Mouse (Mus musculus) NIH3T3 (cell line): Measurements from ENCODE around the gene Klf7.
"Not testable (repeated sequence)": the region's sequence is repeated elsewhere in the genome, so short reads cannot be mapped to it uniquely, and the experiment has no call there.

Experiments
- DNase-seq: peaks from one replicate; pipeline ENCODE4 v3.0.0-alpha.2; 2012; ENCODE audit warnings: low read depth

Gene Klf7

DNA sequence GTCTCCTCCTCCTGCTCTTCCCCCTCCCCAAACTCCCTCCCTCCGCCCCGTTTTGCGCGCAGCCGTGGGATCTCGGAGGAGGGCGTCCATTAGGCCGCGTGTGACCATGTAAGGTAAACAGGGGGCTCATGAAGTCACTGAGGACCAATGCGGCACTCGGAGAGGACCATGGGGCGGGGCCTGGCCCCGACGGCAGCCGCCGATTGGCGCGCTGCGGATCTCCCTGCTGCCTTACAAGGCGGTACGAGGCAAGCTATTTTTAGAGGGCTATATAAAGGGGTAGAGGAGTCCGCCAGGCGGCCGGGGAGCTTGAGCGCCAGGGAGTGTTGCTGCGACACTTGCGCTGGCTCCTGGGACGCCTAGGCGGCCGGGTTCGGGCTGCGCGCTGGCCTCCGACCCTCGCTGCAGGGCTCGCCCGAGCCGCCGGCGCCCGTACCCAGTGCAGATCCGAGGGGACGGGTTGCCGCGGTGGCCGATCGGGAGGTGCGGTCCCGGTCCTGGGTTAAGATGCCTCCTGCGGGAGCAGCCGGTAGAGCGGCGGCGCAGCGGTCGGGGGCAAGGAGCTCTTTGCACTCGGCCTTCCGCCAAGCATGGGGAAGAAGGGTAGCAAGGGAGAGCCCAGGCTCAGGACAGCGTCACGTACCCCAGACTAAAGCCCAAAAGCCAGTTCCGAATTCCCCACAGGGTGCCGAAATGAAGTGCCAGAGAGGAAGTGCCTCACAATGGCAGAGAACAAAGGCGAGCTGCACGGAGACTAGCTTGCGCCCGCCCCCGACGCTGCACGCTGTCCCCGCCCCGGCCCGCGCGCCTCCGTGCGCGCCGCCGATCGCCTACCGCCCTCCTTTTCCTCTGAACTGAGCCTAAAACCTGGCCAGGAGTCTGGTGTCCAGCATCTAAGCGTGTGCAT, at the start of gene Klf7:
Klf7 (minus strand) TSS at position 724 of the 907 bp plus-strand sequence.
- peak; percentile 99 for DNase-seq

DNA sequence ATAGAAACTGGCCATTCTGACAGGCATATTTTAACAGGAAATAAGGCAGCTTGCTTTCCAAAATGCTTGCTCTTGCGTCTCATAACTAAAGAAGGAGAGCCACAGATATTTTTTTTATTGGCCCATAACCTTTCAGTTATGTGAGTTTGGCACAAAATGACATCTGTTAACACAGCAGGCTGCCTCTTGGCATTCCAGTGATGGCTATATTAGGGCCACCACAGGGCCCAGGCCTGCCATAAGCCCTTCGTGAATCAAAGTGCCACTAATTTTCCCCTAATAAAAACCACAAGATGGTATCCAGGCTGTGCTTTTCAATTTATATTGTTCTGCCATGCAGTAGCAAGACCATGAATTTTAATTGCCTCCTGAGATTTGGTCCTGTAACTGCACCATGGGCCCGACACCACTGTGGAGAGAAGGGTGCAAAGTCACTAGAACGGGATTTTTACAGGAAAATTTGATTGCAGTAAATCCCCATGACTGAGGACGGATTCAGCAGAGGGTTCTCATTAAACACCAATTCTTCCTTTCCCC, 42.5 kb upstream of the Klf7 start:
- no peak for DNase-seq

DNA sequence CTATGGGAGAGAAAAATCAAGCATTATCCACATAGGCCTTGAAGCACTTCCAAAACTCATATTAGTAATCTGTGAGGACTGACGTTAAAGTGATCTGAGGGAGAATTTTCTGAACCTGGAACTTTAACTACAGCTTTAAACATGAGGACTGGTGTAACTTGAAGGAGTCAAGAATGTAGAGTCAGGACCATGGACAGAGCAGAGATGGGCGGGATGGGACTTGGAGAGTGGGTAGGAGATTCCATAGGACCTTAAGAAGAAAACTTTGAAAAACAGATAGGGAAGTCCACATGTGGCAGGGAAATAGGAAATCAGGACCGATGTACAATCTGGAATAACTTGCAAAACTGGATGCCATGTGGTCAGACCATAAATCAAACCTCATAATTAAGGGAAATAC, 36.7 kb upstream of the Klf7 start:
- DNase-seq, result peak; percentile 85

DNA sequence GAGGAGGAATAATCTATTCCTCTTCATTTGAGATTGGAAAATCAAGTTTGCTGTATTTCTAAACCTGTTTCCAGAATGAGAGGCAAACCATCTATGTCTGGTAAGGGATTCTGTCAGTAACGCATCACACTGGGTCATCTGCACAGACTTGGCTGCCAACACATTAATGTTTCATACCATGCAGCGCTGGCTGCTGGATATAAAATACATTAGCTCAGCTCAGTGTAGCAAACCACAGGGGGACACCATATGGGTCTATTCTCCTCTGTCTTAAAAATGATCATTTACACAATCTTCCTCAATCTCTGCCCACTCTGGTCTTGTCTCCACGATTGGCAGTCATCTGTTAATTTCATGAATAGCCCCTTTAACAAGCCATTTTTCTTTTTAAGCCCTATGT, 27.1 kb upstream of the Klf7 start:
- no peak for DNase-seq

DNA sequence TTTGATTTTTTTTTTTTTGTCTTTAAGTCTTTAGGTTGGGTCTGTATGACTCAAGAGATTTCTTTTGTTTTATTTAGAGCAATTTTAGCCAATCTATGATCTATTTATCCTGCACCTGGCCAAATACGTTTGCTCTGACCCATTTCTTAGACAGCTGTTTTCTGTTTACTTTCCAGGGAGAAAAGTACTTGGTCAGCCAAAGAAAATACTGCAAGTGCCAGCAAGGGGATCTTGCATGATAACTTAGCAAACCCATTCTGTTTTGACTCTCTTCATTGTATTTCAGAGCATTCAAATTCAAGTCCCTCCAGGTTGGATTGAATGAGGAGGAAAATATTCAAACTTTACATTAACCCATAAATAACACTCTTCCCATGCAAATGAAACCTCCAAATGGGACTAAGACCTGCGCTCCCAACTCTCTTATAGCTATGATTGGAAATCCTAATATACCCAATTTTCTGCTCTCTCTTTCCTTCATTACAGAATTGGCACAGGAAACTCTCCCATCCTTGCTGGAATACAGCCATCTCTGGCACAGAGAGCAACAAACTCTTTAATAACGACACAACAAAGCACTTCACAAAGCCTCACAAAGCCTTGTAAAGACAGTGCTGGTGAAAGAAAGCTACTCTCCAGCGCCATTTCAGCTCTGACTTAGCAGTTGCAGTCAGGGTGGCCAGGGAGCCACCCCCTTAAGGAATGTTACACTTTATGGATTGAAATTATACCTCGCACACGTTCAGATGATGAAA, 20.8 kb upstream of the Klf7 start:
- DNase-seq, result peak; percentile 67

DNA sequence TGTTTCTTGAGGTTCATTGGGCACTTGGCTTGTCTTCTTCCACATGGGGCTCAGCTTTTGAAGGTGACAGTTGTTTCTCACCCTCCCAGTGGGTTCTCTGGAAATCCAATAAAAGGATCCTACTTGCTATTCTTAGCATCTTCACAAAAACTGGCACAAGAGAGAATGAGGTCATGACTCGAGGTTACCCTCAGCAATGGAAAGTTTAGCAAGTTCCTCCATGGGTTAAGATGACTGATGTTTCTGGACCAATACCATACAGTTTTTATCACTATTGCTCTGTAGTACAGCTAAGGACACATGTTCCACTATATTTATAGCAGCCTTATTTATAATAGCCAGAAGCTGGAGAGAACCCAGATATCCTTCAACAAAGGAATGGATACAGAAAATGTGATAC, 12.4 kb upstream of the Klf7 start:
- peak; percentile 32 for DNase-seq

DNA sequence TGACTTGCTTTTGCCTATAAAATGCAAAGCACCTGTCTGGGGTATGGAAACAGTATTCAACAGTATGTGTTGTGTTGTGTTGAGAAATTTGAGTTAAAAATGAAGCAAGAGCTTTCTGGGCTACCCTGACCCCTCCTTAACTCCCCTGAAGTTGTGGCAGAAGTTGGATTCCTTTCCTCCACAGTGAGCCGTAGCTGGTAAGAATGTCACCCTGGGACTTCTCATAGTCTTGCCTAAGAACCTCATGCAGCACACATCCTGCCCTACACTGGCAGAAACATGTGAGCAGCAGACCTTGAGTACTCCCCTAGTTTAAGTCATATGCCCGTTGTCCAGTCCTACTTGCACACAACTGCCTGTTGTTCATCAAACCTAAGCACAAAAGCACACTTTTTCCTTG, 4.7 kb upstream of the Klf7 start:
- peak; percentile 24 for DNase-seq

DNA sequence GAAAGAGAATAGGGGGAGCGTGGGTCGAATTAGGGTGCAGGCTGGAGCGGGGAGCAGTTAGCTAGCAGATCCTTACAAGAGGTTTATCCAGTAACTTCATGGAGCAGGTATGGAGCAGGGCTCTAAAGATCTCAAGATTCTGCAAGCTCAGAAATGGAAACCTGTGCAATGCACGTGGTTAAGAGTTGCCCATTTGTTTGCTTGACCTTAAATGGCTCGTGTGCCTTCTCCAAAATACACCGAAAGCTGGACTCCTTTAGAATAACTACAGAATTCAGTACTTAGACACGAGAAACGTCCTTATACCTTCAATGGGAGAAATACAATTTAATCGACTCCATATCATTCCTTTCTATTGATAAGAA, 366 bp upstream of the Klf7 start:
- no peak for DNase-seq

DNA sequence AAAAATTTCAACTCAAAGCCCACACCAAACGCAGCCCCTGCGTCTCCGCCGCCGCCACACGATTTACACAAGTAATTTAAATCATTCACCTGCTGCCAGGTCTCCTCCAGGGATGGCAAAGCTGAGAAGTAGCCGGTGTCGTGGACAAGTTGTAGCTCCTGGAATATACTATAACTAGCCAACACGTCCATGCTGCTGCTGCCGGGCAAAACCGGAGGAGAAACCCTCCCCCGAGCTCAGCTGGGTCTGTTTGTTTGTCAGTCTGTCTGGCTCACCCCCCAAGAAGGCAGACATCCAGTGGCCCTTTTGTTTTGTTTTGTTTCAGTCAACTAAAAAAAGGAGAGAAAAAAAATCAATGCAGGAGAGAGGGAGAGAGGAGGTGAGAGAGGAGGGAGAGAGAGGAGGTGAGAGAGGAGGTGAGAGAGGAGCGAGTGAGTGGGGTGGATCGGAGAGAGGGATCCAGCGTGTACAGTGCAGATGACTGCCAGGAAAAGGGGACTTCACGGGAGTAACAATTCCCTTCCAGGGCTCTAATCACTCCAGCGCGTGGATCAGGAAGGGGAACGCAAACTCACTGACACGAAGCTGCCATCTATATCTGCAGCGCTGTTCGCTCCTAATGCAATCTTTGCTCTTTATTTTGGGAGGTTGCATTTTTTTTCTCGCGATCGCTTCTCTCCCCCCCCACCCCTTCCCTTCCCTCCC, 1.1 kb downstream of the Klf7 start:
- peak; percentile 69 for DNase-seq

DNA sequence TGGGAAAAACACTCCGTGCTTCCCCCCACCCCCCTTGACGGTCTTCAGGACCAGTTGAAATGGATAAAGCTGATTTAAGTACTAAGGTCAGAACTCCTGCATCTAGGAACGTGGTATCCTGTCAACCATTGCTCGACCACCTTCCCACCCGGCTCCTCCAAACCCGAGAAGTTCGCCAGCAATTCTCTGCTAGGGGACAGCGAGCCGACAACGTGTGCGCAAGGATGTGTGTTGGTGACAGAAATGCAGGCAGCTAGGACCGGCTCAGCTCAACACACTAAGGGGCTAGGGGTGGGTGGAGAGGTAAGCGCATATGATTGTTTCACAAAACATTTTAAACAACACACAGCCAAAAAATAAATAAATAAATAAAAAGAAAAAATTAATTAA, 1.7 kb downstream of the Klf7 start:
- peak; percentile 51 for DNase-seq

DNA sequence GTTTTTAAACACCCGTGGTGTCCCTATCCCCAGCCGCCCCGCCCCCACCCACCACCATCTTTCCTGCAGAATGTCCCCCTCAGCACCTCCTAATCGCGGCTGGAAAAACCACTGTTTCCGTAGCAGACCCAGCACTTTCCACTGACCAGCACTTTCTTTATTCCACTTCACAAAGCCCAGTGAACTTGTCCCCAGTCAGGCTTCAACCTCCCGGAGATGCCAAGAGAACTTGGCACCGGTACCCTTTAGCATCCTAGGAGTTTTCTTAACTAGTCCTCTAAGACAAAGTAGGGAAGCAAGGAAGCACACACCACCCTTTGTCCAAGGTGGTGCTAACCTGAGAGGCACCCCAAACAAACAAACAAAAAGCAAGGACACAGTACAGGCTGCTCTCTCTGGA, 2.2 kb downstream of the Klf7 start:
- peak; percentile 62 for DNase-seq

DNA sequence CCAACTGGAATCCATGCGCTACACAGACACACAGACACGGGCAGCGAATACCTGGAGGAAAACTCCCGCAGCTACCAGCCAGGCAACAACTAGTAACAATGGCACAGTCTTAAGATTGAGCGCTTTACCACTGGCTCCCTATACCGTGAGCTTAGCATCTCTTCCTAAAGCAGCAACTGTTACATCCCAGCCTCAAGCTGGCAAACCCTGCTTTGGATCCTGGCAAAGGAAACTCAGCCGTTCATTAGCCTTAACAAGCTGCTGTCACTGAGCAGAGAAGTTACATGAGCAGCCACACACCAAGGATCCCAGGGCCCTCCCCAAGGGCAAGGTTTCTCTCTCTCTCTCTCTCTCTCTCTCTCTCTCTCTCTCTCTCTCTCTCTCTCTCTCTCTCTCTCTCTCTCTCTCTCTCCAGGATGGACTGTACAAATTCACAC, 2.7 kb downstream of the Klf7 start:
- DNase-seq, result peak; percentile 68

DNA sequence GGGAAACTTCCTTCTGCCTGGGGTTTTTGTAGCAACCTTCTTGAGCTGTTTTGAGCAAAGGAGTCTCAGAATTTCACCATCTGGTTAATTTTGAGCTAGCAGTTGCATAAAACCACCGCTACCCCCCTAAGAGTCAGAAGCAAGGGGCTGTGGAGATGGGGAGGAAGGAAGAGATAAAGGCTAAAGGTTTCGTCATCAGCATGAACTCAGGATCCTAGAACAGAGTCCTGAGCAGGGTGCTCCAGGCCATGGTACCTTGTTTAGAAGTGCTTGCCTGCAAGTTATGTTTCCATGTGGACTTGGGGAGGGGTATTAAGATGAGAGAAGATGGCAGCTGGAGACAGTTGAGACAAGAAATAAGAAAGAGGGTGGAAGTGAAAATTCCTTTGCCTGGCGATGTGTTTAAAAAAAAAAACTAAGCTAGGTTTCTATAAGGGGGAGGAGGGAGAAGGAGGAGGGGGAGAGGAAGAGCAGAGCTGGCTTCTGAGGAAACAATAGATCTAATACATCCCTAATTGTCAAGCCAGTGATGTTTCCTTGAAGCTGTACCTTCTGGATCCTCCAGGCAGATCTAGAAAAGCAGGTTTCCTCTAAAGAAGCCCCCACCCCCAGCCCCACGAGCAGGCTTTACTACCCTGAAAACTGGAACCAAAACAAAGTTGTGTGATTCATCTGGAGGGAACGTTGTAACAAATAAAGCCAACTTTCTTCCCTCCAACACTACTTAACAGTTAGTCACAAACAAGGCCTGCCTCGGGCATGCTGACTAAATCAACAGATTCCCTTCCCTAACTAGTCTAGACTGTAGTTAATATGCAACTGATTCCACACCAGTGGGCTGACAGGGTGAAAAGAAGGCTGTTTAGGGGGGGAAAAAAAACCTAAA, 3.6 kb downstream of the Klf7 start:
- DNase-seq, result peak; percentile 88

DNA sequence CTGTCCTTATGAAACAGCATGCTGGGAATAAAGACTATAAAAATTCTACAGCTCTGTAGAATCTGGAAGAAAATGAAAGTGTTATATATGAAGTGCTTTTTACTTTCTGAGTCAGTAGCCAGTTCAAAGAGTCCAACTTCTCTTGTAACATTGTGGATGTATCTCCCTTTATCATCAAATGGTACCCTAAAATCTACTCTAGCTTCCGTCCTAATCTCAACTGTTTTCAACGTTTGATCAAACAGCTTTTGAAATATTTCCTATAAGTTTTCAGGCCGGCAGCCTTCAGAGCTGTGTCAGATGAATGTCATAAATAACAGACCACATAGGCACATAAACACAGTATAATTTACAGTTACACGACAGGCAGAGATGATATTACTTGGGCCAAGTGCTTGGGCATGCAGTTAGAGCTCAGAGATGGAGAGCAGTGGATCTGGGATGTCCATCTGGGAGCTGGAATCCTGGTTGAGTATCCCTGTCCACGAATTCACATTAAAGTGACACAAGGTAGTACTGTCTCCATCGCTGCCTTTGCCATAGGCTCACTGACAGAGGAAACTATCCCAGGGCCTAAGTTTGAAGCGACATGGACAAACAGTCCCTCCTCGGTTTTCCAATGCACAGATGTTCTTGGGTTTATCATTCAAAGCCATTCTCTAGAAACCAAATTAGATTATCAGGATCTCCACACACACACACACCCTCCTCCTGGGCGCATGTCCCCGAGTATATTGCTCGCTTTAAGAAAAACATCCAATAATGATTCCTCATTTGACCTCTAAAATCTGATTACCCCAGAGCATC, 4.4 kb downstream of the Klf7 start:
- no peak for DNase-seq

DNA sequence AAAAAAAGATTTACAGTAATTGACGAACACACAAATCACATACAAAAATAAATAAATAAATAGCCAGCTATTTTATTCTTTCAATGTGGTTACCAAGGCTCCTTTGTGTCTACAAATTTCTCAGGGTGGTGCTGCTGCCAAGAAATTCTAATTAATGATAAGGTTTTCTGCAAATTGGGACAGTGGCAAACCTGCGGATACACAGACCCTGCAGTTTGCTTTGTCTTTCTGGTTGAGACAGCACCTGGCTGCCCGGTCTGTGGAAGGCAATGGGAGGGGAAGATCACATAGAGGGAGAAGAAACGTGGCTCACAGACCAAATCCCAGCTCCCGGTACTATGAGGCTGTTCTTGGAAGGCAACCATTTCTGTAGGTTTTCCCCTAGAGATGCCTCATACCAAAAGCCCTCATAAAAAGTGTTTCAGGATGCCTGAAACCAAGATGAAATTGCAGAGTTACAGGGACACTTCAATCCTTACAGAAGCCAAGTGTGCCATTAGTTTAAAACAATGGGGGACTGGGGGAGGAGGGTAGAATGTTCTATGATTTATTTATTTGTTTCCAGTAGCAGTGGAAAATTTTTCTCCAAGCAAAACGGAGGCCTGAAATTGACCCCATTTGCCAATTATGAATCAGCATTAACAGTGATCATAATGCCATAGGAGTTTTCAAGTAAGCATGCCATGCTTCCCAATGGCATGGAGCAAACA, 5.2 kb downstream of the Klf7 start:
- DNase-seq, result no peak

DNA sequence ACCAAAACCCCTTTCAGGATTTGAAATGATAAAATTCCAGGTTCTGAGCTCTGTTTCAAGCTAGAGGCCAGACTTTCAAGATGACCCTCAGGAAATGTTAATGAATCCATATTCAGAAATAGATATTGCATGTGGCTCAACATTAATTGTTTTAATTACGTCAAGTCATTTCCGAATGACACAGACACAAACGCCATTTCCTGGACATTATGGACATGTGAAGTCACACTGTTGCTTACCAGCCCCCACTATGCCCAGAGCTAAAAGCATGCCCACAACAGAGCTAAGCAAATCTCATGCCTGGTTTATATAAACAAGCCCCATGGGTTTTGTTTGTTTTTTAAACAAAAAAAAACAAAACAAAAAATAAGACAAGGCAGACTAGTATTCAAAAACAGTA, 7.5 kb downstream of the Klf7 start:
- DNase-seq, result no peak

DNA sequence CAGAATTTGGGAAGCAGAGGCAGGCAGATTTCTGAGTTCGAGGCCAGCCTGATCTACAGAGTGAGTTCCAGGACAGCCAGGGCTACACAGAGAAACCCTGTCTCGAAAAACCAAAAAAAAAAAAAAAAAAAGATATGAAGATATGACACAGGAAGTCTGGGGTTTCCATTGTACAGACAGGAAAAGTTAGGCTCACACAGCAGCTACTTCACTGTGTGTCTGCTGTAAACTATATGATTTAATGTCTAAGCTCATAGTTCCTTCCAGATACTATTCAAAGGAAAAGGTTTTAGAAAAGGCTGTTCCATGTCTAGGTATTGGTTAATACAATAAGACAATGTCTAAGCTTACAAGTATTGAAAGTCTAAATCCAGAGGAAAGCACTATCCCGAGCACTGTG, 13.4 kb downstream of the Klf7 start:
- not testable (repeated sequence) for DNase-seq

DNA sequence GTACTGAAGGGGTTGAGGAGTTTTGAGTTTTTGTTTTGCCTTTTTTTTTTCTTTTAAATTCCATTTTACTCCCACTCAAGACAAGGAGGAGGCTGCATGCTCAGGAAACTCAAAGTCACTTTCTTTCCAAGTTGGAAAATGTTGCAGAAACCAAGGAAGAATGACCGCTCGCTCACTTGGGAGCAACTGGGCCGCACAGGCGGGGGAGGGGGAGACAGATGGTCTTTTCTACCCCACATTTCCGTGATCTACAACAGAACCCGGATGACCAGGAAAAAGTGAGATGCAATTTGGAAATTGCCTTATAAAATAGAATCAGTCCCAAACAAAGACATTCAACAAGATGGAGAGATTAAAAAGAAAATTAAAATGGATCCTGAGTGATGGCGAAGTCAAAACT, 14.6 kb downstream of the Klf7 start:
- DNase-seq, result no peak

DNA sequence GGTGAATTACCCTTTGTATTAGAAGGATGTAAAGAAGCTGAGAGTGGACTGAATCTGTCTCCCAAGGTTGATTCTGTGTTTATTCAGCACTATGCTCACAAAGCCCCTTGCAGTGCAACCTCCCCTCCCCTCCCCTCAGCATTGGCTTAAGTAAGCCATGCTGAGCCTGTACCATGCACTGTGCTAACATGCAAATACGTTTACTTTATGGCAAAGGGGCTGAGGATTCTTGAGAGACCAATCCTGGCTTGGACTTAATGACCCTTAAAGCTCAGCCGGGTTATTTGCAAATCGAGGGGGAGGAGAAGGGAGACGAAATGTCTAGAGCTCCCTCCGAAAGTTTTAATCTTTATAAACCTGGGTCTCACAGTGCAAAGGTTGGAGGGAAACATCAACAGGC, 16.0 kb downstream of the Klf7 start:
- DNase-seq, result no peak

DNA sequence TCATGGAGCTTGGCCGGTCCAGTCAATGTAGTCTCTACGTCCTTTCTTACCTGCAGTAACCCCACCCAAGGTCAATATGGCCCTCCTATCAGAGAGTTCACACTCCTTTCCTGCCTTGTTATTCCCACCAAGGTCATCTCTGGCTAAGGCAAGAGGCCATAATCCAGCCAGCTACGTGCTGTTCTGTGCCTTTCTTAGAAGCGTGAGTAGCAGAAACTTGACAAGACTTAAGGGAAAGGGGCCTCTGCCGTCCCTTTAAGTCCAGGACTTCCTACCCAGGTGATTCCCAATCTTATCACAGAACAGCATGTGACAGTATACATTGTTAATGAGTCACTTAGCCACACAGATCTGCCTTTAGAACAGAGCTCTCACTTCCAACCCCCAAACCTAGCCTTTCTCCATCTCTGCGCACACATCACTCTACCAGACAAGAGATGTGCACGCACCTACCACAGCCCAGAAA, 16.9 kb downstream of the Klf7 start:
- DNase-seq, result no peak
